Mouse (Mus musculus) cerebellum, adult 11-12 months (tissue): ENCODE results near the gene Gm2564.
"Not testable (repeated sequence)": the region's sequence is repeated elsewhere in the genome, so short reads cannot be mapped to it uniquely, and the experiment has no call there.

ENCODE experiments used
- DNase-seq: peaks from one replicate; pipeline ENCODE4 v3.0.0; 2022

Gm2564 gene

GRCm38 (mm10) chr4:42629419-42629818 lies at the start of gene Gm2564:
Gm2564 (plus strand) TSS chr4:42629719.
- DNase-seq, result not testable (repeated sequence)

GRCm38 (mm10) chr4:42611895-42612294 lies 17.6 kb upstream of the Gm2564 start, which contains the start of gene Gm10591:
Gm10591 (plus strand) TSS chr4:42612195.
- not testable (repeated sequence) for DNase-seq

GRCm38 (mm10) chr4:42654951-42655350 lies 25.4 kb downstream of the Gm2564 start, which contains the start of gene Ccl27b:
Ccl27b (plus strand) TSS chr4:42655251.
- not testable (repeated sequence) for DNase-seq

GRCm38 (mm10) chr4:42661793-42662192 lies 32.3 kb downstream of the Gm2564 start, which contains the start of gene Il11ra2:
Il11ra2 (minus strand) TSS chr4:42661893.
- not testable (repeated sequence) for DNase-seq

- DNase-seq, result not testable (repeated sequence)
Observed at GRCm38 (mm10) chr4:42675415-42675814, 45.9 kb downstream of the Gm2564 start.

GRCm38 (mm10) chr4:42679365-42679764 lies 49.8 kb downstream of the Gm2564 start:
- not testable (repeated sequence) for DNase-seq

GRCm38 (mm10) chr4:42680374-42681356 lies 51.1 kb downstream of the Gm2564 start:
- not testable (repeated sequence) for DNase-seq
